Mouse (Mus musculus): ENCODE data around the gene Btbd7.

Gene Btbd7

DNA sequence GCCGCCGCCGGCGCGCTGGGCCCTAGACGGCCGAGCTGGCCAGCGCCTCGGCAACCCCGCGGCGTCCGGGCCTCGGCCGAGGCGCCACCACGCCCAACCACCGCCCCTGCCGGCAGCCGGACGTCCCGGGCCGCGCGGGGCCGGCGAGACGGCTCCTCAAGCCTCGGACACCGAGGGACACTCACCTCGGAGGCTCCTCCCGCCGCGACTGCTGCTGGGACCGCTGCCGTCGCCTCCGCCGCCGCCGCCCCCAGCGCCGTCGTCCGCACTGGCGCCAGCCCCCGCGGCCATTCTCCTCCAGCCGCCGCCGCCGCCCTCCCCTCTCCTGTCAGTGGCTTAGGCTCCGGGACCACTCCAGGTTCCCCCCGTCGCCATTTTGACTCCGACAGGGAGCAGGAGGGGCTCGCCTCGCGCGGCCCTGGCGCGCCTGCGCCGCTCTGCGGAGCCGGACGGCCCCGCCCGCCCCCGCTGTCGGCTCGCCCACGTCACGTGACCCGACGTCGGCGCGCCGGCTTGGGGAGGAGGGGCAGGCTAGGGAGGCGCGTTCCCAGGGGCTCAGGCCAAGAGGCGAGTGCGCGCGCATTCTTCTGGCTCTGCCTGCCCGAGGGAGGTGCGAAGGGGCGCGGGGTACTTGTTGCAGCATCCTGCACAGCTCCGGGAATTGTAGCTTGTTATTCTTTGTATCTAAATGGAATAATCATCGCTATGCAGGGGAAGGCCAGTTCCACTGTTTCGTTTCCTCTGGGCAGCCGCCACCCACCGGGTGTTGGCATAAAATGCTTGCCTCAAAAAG is at the start of gene Btbd7:
Btbd7 (minus strand) TSS at position 441 of the 793 bp plus-strand sequence.
- DNase-seq (ENCODE audit: low read depth, low spot score), result peak; percentile 81

GRCm38 (mm10) chr12:102916073-102916472 is 37.8 kb upstream of the Btbd7 start:
- DNase-seq (ENCODE audit: low read depth, low spot score), result no peak

- DNase-seq (ENCODE audit: low read depth, low spot score), result no peak
These were observed 29.9 kb upstream of the Btbd7 start for GRCm38 (mm10) chr12:102908191-102908590.

- DNase-seq (ENCODE audit: low read depth, low spot score), result no peak
These were observed 20.8 kb upstream of the Btbd7 start, which contains the start of gene Cox8c for GRCm38 (mm10) chr12:102899091-102899490. TSS of gene Cox8c (plus strand) at chr12:102899316.

DNA sequence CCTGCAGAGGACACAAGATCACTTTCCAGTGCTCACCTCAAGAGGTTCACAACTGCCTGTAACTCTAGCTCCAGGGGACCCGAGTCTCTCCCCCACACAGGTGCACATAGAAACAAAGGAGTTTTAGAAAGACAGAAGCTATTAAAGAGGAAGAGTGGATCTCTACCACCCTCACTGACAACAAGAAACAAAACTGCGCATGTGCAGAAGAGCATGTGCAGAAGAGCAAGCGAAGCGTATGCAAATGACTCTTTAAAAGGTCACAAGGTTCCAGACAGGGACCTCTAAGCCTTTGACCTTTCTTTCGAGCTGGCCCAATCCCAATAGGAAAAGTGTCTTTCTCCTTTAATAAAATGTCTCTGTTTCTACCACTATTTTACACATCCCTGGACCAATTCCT is 10.3 kb upstream of the Btbd7 start:
- no peak for DNase-seq (ENCODE audit: low read depth, low spot score)

GRCm38 (mm10) chr12:102887366-102887765 is 9.1 kb upstream of the Btbd7 start:
- no peak for DNase-seq (ENCODE audit: low read depth, low spot score)

DNA sequence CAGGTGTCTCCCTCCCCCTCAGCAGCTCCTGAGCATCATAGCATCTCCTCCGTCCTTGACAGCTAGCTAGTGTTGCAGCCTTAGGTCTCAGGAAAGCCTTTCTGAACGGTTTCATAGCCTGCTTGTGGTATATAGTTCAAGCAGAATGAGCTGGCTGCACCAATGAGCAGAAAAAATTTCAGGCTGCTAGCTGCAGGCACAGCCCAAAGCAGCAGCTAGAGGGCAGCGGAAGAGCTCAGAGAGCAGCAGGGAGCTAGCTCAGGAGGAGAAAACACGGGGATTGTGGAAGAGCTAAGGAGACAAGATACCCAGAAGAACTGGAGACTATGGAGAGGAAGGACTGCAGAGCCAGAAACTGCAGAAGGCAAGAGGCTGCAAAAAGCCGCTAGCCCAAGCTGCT is 7.5 kb upstream of the Btbd7 start:
- DNase-seq (ENCODE audit: low read depth, low spot score), result peak; percentile 72

DNA sequence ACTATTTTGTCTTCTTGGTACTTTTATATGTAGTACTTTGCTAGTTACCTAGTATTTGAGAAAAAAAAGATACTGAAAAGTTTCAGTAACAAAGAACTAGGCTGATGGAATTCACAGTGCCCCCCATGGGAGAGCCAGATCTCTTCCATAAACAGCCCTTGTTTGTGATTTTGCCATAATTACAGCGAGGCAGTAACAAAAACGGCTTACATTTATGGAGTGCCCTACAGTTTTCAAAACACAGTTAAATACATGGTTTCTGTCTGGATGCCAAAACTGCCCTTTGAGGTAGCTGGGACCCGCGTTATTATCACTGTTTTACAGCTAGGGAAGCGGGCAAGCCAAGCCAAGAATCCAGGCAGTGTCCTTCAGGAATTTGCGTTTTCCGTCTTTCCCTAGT is 630 bp upstream of the Btbd7 start:
- no peak for DNase-seq (ENCODE audit: low read depth, low spot score)

- no peak for DNase-seq (ENCODE audit: low read depth, low spot score)
These were observed 805 bp downstream of the Btbd7 start for GRCm38 (mm10) chr12:102877301-102878030.

GRCm38 (mm10) chr12:102870527-102870926 is 7.7 kb downstream of the Btbd7 start:
- no peak for DNase-seq (ENCODE audit: low read depth, low spot score)

- DNase-seq (ENCODE audit: low read depth, low spot score), result no peak
These were observed 8.5 kb downstream of the Btbd7 start for GRCm38 (mm10) chr12:102869802-102870201.

DNA sequence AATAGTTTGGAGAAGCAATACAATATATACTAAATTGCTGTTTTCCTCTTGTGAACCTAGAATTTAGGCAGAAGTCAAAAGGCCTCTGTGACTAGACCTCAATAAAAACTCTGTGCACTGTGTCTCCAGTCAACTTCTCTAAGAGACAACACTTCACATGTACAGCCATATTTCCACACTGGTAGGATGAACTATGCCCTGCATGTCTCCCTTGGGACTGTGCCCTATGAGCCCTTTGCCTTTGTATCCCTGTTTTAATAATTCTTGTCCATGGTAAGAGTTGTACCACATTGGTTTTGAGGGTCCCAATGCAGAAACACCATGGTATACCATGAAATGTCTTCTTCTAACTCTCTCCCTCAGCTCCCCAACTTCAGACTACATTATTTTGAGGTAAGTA is 17.5 kb downstream of the Btbd7 start:
- no peak for DNase-seq (ENCODE audit: low read depth, low spot score)

DNA sequence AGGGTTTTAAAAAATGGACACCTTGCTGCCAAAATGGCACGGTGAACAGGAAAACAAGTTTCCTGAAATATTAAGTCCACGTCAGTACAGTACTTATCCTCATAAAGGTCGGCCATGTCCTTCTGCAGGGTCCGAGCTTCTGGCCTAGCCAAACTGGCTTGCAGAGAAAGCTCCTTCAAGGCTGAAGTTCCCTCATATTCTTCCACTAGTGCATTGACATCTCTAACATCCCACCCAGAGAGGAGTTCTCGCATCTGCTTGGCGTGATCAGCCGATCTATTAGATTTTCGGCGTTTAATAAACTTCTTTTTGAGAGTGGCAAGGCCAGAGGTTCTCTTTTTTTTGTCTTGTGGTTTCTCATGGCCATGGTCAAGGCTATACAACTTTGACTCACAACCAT is 40.0 kb downstream of the Btbd7 start:
- no peak for DNase-seq (ENCODE audit: low read depth, low spot score)

- no peak for DNase-seq (ENCODE audit: low read depth, low spot score)
These were observed 45.4 kb downstream of the Btbd7 start for GRCm38 (mm10) chr12:102832746-102833300.

- DNase-seq (ENCODE audit: low read depth, low spot score), result no peak
These were observed 46.4 kb downstream of the Btbd7 start for GRCm38 (mm10) chr12:102831888-102832287.

- no peak for DNase-seq (ENCODE audit: low read depth, low spot score)
These were observed 51.2 kb downstream of the Btbd7 start for GRCm38 (mm10) chr12:102827119-102827518.

- no peak for DNase-seq (ENCODE audit: low read depth, low spot score)
These were observed 51.9 kb downstream of the Btbd7 start for GRCm38 (mm10) chr12:102826399-102826798.

DNA sequence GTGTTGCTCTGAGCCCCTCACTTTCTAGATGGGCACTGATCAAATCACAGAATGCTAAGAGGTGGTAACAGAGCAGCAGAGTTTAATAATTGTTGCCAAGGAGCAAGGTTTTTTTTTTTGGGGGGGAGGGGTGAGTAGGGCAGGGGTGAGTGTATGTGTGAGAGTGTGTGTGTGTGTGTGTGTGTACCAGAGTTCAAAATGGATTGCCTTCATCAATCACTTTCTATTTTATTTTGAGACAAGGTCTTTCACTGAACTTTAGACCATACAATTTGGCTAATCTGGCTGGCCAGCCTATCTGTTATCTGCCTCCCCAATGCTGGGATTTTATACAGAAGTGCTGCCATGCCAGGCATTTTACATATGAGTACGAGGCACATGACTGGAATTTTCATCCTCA is 63.4 kb downstream of the Btbd7 start:
- DNase-seq (ENCODE audit: low read depth, low spot score), result no peak

DNA sequence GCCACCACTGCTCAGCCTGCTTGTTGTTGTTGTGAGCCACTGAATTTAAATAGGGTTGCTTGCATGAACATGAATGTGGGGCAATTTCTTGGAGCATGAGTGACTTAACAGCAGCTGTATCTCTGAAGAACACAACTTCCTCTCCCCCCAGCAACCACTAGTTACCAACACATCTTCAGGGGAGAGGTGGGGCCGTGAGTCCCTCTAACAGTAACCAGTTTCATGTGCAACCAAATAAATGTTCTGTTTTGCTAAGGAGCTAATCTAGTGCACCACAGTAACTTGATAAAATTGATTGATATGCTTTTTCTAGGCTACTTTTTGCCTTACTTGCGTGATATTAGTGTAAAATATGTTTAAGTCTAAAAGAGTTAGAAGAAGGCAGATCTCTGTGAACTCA is 78.7 kb downstream of the Btbd7 start:
- no peak for DNase-seq (ENCODE audit: low read depth, low spot score)

GRCm38 (mm10) chr12:102787927-102788326 is 90.3 kb downstream of the Btbd7 start:
- no peak for DNase-seq (ENCODE audit: low read depth, low spot score)

GRCm38 (mm10) chr12:102785593-102785985 is 92.7 kb downstream of the Btbd7 start:
- peak; percentile 26 for DNase-seq (ENCODE audit: low read depth, low spot score)

- no peak for DNase-seq (ENCODE audit: low read depth, low spot score)
These were observed 93.2 kb downstream of the Btbd7 start for GRCm38 (mm10) chr12:102784899-102785592.
